Mouse (Mus musculus) C3H10T1/2 (cell line): ENCODE measurements around the gene Tjp3. TPM values are rescaled to one million over a fixed set of nuclear protein-coding genes. Genes with fewer than 3 reads are reported as not detected.

ENCODE experiments used
- polyA plus RNA-seq, 2 experiments: library from polyadenylated mRNA; unstranded; fragments of >200 nt; fragmentation: generic; extraction: Trizol; gene quantifications; one replicate each; pipeline ENCODE4 v1.2.1; 2012; ENCODE audit warnings: missing spikeins in 2 of 2

Gene Tjp3
- polyA plus RNA-seq = under 1 TPM in 1 of 2 experiments, not detected in 1; 0.02 TPM

DNA sequence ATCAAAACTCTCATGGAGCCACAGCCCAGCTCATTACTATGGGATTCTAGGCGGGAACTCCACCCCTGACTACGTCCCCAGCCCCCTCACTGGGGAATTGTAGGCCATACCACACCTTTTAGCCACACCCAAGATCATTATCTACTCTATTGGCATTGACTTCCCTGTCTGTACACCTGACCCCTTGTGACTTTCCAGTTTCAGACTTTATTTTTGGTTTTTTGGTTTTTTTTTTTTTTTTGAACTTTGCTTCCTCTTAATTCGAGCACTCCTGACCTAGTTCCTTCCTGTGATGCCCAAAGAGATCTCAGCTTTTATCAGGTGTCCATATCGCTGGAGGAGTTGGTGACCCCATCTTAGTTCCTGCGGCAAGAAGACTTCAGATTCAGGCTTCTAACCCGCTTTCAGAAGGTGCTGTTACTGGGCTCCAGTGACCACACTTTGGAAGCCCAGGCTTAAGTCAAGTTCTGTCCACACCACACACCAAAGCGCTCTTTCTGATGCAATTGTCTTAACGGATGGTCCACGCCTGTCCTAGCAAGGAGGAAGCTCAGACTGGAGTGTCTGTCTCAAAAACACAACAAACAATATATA lies at the start of gene Tjp3:
Tjp3 (minus strand) TSS at position 71 of the 594 bp plus-strand sequence.

DNA sequence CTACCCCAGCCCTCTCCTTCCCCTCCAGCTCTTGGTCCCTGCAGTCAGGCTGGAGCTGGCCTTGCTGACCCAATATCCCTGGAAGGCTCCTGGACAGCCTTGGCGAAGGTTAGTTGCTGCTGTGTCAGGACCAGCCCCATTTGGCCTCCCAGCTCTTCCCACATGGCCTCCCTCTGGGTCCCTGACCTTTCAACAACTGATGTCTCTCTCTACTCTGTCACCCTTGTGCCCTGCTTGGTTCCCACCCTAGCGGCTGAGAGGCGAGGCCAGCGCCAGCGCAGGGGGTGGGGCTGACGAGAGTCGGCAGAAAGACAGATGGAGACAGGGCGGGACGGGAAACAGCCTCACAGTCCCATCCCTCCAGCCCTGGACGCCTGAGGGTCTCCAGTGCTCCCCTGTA lies 37.0 kb upstream of the Tjp3 start, which contains the start of gene Tbxa2r:
Tbxa2r (plus strand) TSS at position 346 of the 400 bp plus-strand sequence.

DNA sequence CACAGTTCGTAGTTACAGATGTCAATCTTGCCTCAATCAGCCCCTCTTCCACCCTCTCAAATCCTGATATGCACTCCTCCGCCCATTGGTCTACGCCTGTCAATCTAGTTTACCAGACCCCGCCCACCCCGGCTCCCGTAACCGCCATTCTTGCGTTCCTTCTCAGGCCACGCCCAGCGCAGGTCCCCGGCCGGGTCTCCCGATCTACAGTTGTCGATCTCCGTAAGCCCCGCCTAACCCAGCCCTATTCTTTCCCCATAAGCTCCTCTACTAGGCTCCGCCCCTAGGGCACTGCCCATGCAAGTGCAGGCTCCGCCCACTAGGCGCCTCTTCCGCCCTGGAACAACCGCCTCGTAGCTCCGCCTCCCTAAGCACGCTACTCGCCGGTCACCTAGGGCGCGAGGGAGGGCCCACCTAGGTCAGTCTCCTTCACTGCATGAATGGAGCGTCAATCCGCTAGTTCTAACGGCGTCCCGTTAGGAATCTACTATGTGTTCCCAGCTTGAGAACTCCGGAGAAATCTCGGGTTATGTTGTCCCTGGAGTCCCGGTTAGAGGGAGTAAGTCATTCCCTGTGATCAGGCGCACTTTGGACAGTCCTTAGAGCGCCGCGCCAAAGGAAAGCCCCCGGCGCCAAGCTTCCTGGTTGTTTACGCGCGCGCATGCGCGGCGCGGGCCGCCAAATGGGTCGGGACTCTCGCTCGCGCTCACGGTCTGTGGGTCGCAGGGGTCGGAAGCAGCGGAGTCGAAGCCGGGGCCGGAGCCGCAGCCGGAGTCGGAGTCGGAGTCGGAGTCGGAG lies 29.4 kb upstream of the Tjp3 start, which contains the start of gene Cactin:
Cactin (plus strand) TSS at position 554 of the 798 bp plus-strand sequence.

DNA sequence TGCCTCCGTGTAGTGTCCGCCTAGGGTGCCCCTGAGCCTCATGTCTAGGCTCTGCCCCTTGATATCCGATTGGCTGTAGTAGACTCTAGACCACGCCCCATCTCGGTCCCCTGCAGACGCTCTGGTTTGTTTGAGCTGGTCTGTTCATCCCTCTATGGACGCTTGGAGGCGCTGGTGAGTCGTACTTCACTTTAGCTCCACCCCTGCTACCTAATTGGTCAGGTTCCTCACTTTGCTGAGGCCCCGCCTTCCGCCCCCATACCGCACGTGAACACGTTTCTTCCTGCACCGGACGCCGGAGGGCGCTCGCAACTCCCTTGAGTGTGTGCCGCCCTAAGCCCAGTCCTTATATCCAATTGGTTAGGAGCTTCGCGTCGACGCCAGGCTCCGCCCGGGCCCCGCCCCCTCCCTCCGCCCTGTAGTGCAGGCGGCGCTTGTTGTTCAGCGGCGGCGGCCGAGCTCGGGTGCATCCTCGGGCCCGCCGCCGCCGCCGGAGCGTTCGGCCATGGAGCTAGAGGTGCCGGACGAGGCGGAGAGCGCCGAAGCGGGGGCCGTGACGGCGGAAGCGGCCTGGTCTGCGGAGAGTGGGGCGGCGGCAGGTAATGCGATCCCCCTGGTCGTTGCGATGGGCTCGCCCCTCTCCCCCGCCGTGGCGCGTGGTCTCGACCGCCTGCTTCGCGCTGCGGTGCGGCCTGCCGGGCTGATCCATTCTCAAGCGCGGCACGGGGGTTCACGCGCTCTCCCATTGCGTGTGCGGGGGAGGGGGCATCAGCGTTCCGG lies 1.4 kb upstream of the Tjp3 start, which contains the start of gene Pip5k1c:
Pip5k1c (plus strand) TSS at position 410 of the 780 bp plus-strand sequence.

DNA sequence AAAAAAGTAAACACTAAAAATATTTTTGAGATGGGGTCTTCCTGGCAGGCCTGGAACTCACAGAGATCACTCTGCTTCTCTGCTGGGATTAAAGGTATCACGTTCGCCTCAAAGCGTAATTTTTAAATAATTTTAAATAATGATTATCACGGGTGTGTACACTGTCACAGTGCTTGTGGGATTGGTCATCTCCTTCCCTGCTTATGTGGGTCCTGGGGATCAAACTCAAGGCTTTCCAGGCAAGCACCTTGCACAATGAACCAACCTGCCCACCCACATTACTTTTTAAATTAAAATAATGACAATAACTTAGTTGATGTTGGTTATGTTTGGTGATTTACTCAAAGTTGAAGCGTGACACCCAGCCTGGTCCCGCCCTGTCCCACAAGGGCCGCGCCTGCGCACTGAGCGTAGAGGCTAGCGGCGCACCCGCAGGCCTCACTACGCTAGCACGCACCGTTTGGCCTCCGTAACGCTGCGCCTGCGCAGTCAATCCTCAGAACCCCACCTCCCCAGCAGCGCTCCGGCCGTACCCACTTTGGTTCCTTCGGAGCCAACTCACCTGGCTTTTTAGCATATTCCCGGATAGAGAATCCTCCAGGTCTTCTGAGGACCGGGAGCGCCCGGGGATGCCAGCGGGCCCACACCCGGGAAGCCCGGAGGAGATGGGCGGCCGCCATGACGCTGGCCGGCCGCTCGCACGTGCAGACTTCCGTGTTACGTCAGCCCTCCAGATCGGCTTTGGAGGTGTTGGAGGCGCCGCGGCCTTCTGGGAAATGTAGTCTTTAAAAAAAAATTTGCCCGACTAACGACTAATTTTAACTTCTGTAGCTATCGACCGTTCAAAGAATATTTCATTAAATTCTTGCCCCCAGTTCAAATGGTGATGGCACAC lies 24.9 kb downstream of the Tjp3 start, which contains the start of the genes Mrpl54 and Apba3:
Mrpl54 (minus strand) TSS at position 724 of the 895 bp plus-strand sequence.
Apba3 (plus strand) TSS at position 750 of the 895 bp plus-strand sequence.

DNA sequence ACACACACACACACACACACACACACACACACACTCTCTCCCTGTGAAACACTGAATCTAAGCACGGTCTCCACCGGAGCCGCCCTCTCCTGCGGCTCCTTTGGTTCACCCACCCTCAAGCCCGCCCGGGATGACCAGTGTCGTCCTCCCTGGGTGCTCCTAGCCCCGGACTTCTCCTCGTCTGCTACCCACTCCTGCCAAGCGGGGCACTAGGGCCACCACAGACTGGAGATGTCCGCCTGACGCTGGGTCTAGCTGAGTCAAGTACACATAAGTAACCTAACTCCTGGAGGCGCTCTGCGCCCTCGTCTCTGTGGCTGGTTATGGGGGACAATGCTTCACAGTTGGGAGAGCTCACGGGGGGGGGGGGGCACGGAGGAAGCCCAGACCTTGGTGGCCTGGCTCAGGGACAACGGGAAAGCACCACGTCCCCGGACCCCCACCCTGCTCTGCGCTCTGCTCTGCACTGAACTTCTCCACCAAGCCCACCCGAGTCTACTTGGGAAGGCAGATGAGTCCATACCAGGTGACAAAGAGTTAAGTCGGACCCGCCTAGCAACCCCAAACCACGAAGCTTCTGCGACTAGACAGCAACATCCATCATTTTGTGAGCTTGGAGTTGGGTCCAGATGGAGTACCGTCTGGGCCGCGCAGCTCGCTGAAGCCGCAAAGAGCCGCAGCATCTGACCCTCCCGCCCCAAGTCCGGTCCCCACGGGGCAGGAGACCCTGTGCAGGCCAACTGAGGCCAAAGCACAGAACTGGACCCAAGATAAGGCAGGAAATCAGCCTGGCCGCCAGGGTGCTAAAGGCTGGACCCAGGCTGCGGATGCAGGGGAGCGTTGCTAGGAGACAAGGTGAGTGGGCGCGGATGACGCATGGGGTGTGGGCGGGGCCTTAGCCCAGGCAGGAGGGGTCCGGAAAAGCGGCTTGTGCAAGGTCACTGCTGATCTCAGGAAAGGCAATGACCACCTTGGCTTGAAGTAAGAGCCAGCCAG lies 38.7 kb downstream of the Tjp3 start, which contains the start of gene Matk:
Matk (plus strand) TSS at position 512 of the 996 bp plus-strand sequence.

DNA sequence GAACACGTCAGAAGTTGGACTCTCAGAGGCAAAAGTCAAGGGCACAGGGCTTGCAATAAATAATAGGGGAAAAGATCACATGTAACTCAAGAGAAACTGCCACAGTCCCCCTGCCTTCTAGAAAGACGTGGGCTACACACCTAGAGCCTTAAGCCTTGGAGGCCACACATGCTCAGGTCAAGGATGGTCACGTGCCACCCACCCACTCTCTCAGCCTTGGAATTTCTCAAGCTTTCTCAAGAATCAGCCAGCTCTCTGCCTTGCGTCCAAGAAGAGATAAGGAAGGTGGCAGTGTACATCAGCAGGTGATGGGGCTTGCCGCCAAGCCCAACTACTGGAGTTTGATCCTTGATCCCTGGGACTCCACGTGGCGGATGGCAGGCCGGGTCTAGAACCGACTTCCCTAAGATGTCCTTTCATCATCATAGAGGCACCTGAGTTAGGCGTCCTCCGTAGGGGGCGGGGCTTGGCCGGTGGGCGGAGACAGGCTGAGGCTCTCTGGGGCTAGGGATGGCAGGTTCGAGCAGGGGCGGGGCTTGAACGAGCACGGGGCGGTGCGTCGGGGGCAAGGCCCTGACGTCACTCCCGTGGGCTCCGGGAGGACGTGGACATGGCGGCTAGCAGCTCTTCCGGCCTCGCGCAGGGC lies 58.7 kb downstream of the Tjp3 start, which contains the start of gene Zfr2:
Zfr2 (plus strand) TSS at position 576 of the 646 bp plus-strand sequence.

DNA sequence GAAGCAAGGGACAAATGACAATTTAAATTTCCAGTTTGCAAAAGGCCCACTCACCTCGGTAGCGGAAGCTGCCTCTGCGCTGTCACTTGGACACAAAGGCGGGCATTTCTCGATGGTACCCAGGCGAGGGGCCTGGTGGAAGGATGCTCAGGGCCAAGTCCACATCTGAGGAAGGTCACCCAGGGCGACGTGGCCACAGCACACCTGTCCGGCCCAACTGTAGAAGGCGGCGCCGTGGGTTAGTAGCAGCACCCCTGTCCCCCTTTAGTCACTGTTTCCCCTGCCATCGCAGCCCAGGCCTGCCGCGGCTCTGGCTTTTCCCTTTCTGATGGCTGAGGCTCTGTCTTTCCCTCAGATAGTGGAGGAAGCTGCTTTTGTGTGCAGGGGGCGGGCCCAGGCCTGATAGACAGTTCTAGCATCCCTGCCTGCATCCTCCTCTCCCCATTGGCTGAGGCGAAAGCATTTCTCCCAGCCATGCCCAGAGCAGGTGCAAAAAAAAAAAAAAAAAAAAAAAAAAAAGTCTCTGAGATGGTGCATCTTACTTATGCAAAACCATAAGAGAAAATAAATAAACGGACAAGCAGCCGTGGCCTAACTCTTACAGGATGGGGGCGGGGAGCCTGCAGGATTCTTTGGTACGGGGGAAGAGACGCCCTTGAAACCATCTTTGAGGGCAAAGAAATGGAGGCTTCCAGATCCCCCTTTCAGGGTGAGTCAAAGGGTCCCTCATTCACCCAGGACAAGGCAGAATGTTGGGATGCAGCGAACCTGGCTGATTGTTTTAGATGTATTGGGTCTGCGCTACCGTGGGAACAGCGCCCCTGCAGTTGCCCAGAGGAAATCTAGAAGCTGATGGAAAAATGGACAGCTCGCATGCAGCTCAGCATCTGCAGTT lies 60.7 kb downstream of the Tjp3 start, which contains the start of gene Atcay:
Atcay (minus strand) TSS at position 396 of the 895 bp plus-strand sequence.

Other genes starting within 250 kb of the Tjp3 start
- gene Sgta, start 231.4 kb downstream of the Tjp3 start, polyA plus RNA-seq = 100 to 1,000 TPM; 167 to 227 TPM
- 100 to 1,000 TPM in 1 of 2 experiments, 10 to 100 TPM in 1; 46.9 to 101 TPM for gene Thop1, start 221.5 kb downstream of the Tjp3 start, polyA plus RNA-seq
- gene Creb3l3, start 192.7 kb downstream of the Tjp3 start, polyA plus RNA-seq = under 1 TPM; 0.02 to 0.45 TPM
- 100 to 1,000 TPM; 207 to 359 TPM for gene Map2k2, start 185.7 kb downstream of the Tjp3 start, polyA plus RNA-seq
- gene Zbtb7a, start 156.4 kb downstream of the Tjp3 start, polyA plus RNA-seq = 10 to 100 TPM in 1 of 2 experiments, 1 to 10 TPM in 1; 6.5 to 24.7 TPM
- 10 to 100 TPM; 36.0 to 48.5 TPM for gene Pias4, start 123.7 kb downstream of the Tjp3 start, polyA plus RNA-seq
- gene Eef2, start 115.0 kb downstream of the Tjp3 start, polyA plus RNA-seq = 1,000 to 10,000 TPM; 3,430 to 4,023 TPM
- gene Dapk3, start 108.6 kb downstream of the Tjp3 start, polyA plus RNA-seq = 100 to 1,000 TPM in 1 of 2 experiments, 10 to 100 TPM in 1; 98.3 to 105 TPM
- gene 4930442H23Rik, start 107.7 kb downstream of the Tjp3 start, polyA plus RNA-seq = under 1 TPM; 0.11 to 0.15 TPM
- gene Nmrk2, start 89.5 kb downstream of the Tjp3 start, polyA plus RNA-seq = under 1 TPM in 1 of 2 experiments, not detected in 1; 0.02 TPM
- gene Atcay, start 60.7 kb downstream of the Tjp3 start, polyA plus RNA-seq = under 1 TPM in 1 of 2 experiments, not detected in 1; 0.01 TPM
- 10 to 100 TPM in 1 of 2 experiments, under 1 TPM in 1; 0.32 to 18.3 TPM for gene Zfr2, start 58.4 kb downstream of the Tjp3 start, polyA plus RNA-seq
- 1 to 10 TPM in 1 of 2 experiments, under 1 TPM in 1; 0.69 to 1.9 TPM for gene Matk, start 38.6 kb downstream of the Tjp3 start, polyA plus RNA-seq
- gene Mrpl54, start 24.6 kb downstream of the Tjp3 start, polyA plus RNA-seq = 100 to 1,000 TPM; 242 to 665 TPM
- gene Apba3, start 24.6 kb downstream of the Tjp3 start, polyA plus RNA-seq = 100 to 1,000 TPM; 128 to 134 TPM
- 10 to 100 TPM; 23.9 to 61.5 TPM for gene Pip5k1c, start 1.4 kb upstream of the Tjp3 start, polyA plus RNA-seq
- 10 to 100 TPM; 27.2 to 37.4 TPM for gene Cactin, start 29.5 kb upstream of the Tjp3 start, polyA plus RNA-seq
- gene Tbxa2r, start 37.1 kb upstream of the Tjp3 start, polyA plus RNA-seq = 1 to 10 TPM in 1 of 2 experiments, under 1 TPM in 1; 0.02 to 2.0 TPM
- 1 to 10 TPM in 1 of 2 experiments, under 1 TPM in 1; 0.42 to 1.2 TPM for gene Gipc3, start 51.7 kb upstream of the Tjp3 start, polyA plus RNA-seq
- 100 to 1,000 TPM; 102 to 104 TPM for gene Hmg20b, start 58.9 kb upstream of the Tjp3 start, polyA plus RNA-seq
- gene Mfsd12, start 65.9 kb upstream of the Tjp3 start, polyA plus RNA-seq = 10 to 100 TPM in 1 of 2 experiments, 1 to 10 TPM in 1; 4.0 to 13.8 TPM
- 1 to 10 TPM in 1 of 2 experiments, under 1 TPM in 1; 0.27 to 2.1 TPM for gene 4930404N11Rik, start 74.2 kb upstream of the Tjp3 start, polyA plus RNA-seq
- gene Fzr1, start 86.9 kb upstream of the Tjp3 start, polyA plus RNA-seq = 10 to 100 TPM; 57.6 to 80.9 TPM
- gene Dohh, start 92.8 kb upstream of the Tjp3 start, polyA plus RNA-seq = 100 to 1,000 TPM in 1 of 2 experiments, 10 to 100 TPM in 1; 82.6 to 184 TPM
- gene Gm48551, start 92.9 kb upstream of the Tjp3 start, polyA plus RNA-seq = 1 to 10 TPM in 1 of 2 experiments, under 1 TPM in 1; 0.55 to 3.2 TPM
- gene Gm48552, start 97.4 kb upstream of the Tjp3 start, polyA plus RNA-seq = 1 to 10 TPM in 1 of 2 experiments, not detected in 1; 1.8 TPM
- 1 to 10 TPM in 1 of 2 experiments, under 1 TPM in 1; 0.94 to 1.3 TPM for gene Smim24, start 101.5 kb upstream of the Tjp3 start, polyA plus RNA-seq
- 100 to 1,000 TPM; 130 to 180 TPM for gene Nfic, start 164.1 kb upstream of the Tjp3 start, polyA plus RNA-seq
- gene Celf5, start 191.1 kb upstream of the Tjp3 start, polyA plus RNA-seq = 1 to 10 TPM; 1.9 to 5.7 TPM
- 100 to 1,000 TPM; 108 to 149 TPM for gene Ncln, start 204.8 kb upstream of the Tjp3 start, polyA plus RNA-seq
- under 1 TPM in 1 of 2 experiments, not detected in 1; 0.02 TPM for gene S1pr4, start 208.6 kb upstream of the Tjp3 start, polyA plus RNA-seq
- gene Gna15, start 232.6 kb upstream of the Tjp3 start, polyA plus RNA-seq = under 1 TPM; 0.22 to 0.24 TPM